Mouse (Mus musculus): ENCODE results near the gene Use1. TPM values are rescaled to one million over a fixed set of nuclear protein-coding genes. Genes with fewer than 3 reads are reported as not detected.

Gene Use1
- total and polyA plus RNA-seq, 3 experiments: 107 to 117 TPM; not detected in 1

DNA sequence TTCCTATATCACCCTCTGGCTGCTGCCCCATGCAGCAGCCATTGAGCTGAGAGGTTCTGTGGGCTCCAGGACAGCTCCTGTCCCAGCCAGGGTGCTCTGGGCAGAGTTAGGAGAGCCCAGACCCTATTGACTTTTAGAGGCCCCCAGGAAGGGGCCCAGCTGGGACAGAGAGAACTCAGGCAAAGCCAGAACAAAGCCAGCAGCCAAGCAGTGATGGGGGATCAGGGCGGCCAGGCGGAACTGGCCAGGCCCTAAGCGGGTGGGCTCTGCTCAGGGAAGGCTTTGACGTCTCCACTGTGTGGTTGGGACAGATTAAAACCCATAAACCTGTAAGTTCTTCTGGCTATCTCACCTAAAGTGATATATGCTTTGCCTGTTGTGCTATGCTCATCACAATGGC, 12.4 kb downstream of the Use1 start:
- H3K4me1 ChIP-seq (ENCODE audit: control insufficient read depth in 1 of 2, insufficient read depth in 2 of 2, low read length in 2 of 2): peaks cover 0 to 8% of the 10 kb centered on the region in 2 experiments; a peak in 2 of 4 replicates
- H3K27ac ChIP-seq (ENCODE audit: control insufficient read depth, low read depth, low read length): no peak overlapping the region
- TF ChIP-seq EP300 (IDR thresholded peaks at IDR 0.05; ENCODE audit: low read depth in 1 of 2, low read length in 2 of 2) (no peak), TCF12 (IDR thresholded peaks at IDR 0.05; ENCODE audit: low read depth, low read length) (no peak), BHLHE40 (IDR thresholded peaks at IDR 0.05; ENCODE audit: borderline replicate concordance, low read depth, low read length) (no peak), E2F4 (IDR thresholded peaks at IDR 0.05; ENCODE audit: borderline replicate concordance, low read depth, low read length) (no peak), KAT2A (conservative IDR thresholded peaks at IDR 0.05; ENCODE audit: low read depth, low read length) (no peak), SIN3A (IDR thresholded peaks at IDR 0.05; ENCODE audit: low read length) (no peak)
- peaks cover 10% of the 10 kb centered on the region for H3K79me2 ChIP-seq (ENCODE audit: control insufficient read depth, insufficient read depth, low read length, poor library complexity)
- H3K36me3 ChIP-seq (ENCODE audit: control insufficient read depth in 1 of 2, insufficient read depth in 2 of 2, low read length in 2 of 2): no peaks in the 10 kb centered on the region; a peak in 1 of 4 replicates
- DNase-seq (ENCODE audit: low read depth, low spot score): no peak
- H3K9ac ChIP-seq (ENCODE audit: control insufficient read depth, low read depth, low read length, poor library complexity, severe bottlenecking): no peak overlapping the region
- no peaks in the 10 kb centered on the region for H3K27me3 ChIP-seq (ENCODE audit: control insufficient read depth in 1 of 2, insufficient read depth in 2 of 2, low read length in 2 of 2)
- H3K4me3 ChIP-seq (ENCODE audit: control insufficient read depth in 1 of 2, insufficient read depth in 1 of 2, low read depth in 2 of 2, low read length in 2 of 2): no peak overlapping the region
- no peaks in the 10 kb centered on the region for H3K9me3 ChIP-seq (replicated peaks; ENCODE audit: insufficient read depth, low read length)

DNA sequence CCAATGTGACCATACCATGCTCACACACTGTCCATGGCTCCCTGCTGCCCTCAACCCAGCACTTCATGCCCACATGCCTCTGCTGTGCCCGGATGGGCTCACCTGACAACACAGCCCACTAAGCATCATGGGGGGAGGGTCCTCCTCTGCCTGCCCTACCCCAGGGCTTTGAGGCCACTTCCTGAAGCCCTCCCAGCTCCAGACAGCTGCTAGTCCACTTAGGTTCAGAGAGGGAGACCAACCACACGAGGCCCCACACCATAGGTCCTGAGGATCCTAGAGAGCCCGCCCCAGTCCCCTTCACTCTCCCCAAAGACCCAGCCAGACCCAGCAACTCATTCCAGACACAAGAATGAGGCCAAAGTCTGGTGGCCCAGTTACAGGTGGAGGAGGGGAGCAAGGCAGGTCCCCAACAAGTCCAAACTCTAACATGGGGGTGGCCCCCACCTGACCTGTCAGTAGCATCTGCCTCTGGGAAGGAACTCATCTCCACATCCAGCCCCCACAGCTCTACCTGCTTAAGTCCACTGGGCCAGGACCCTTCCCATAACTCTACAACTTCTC, 12.9 kb downstream of the Use1 start:
- Histone ChIP-seq H3K27me3 (ENCODE audit: control insufficient read depth in 1 of 2, insufficient read depth in 2 of 2, low read length in 2 of 2) (no peaks in the 10 kb centered on the region), H3K4me3 (ENCODE audit: control insufficient read depth in 1 of 2, insufficient read depth in 1 of 2, low read depth in 2 of 2, low read length in 2 of 2) (no peak overlapping the region), H3K4me1 (ENCODE audit: control insufficient read depth in 1 of 2, insufficient read depth in 2 of 2, low read length in 2 of 2) (peaks cover 0 to 8% of the 10 kb centered on the region in 2 experiments; a peak in 2 of 4 replicates)

DNA sequence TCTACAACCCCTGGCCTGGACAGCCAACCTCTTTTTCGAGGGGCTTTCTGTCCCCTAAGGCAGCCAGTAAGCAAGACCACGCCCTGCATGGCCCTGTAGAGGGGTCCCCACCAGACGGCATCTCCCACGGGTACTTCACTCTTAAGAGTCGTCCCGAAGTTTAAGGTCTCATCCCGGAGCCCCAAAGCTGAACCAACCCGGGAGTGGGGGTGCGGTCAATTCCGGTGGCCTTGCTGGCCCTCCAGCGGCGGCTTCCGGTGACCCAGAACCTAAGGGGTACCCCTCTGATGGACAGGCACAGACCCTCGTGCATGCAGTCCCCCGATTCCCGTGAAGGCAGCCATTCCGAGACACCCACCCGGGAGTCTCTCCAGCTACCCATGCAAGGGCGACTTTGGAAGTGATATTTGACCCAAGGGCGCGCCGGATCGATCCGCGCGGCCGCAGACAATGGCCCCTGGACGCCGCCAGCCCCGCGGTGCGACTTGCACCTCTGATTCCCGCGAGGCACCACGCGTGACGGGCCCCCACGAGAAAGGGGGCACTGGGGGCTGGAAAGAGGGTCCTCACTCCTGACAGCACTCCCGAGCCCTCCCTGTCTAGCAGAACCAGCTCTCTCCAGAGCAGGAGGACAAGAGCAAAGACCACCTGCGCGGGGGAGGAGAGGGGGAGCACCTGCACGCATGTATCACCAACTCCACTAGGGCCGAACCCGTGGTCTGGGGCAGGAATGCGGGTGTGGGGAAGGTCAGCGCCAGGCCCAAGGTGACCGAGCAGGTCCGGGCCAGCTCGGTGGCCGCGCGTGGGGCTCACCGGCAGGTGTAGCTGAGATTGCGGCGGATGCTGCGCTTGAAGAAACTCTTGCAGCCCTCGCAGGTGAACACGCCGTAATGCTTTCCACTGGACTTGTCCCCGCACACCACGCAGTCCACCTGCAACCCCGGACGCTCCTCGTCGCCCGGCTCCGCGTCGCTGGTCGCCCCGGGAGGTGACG, 13.8 kb downstream of the Use1 start:
- H3K27me3 ChIP-seq (ENCODE audit: control insufficient read depth in 1 of 2, insufficient read depth in 2 of 2, low read length in 2 of 2): no peaks in the 10 kb centered on the region
- H3K36me3 ChIP-seq (ENCODE audit: control insufficient read depth in 1 of 2, insufficient read depth in 2 of 2, low read length in 2 of 2): no peaks in the 10 kb centered on the region; a peak in 1 of 4 replicates
- peak overlapping the region; percentile 95 for H3K9ac ChIP-seq (ENCODE audit: control insufficient read depth, low read depth, low read length, poor library complexity, severe bottlenecking)
- peaks cover 10% of the 10 kb centered on the region for H3K79me2 ChIP-seq (ENCODE audit: control insufficient read depth, insufficient read depth, low read length, poor library complexity)
- no peaks in the 10 kb centered on the region for H3K9me3 ChIP-seq (replicated peaks; ENCODE audit: insufficient read depth, low read length)
- TF ChIP-seq HCFC1 (IDR thresholded peaks at IDR 0.05; ENCODE audit: low read depth, low read length) (no peak), BHLHE40 (IDR thresholded peaks at IDR 0.05; ENCODE audit: borderline replicate concordance, low read depth, low read length) (no peak), CHD1 (IDR thresholded peaks at IDR 0.05; ENCODE audit: low read depth, low read length) (no peak), SIN3A (IDR thresholded peaks at IDR 0.05; ENCODE audit: low read length) (no peak), ETS1 (IDR thresholded peaks at IDR 0.05; ENCODE audit: low read depth, low read length) (no peak), ZMIZ1 (IDR thresholded peaks at IDR 0.05; ENCODE audit: low read depth, low read length) (no peak), MEF2A (IDR thresholded peaks at IDR 0.05; ENCODE audit: extremely low read depth, insufficient replicate concordance, low read depth, low read length, poor library complexity, severe bottlenecking) (no peak), POLR2A (IDR thresholded peaks at IDR 0.05; ENCODE audit: control insufficient read depth in 1 of 2, insufficient read depth in 1 of 2, low read depth in 1 of 2, low read length in 2 of 2, poor library complexity in 1 of 2) (no peak), NRF1 (IDR thresholded peaks at IDR 0.05; ENCODE audit: insufficient read depth, low read depth, low read length, poor library complexity, severe bottlenecking) (no peak), TBP (IDR thresholded peaks at IDR 0.05; ENCODE audit: low read depth, low read length) (no peak), MAFK (IDR thresholded peaks at IDR 0.05; ENCODE audit: borderline replicate concordance, low read depth, low read length) (no peak)
- H3K4me1 ChIP-seq (ENCODE audit: control insufficient read depth in 1 of 2, insufficient read depth in 2 of 2, low read length in 2 of 2): peaks cover 0 to 8% of the 10 kb centered on the region in 2 experiments; a peak in 2 of 4 replicates
- H3K27ac ChIP-seq (ENCODE audit: control insufficient read depth, low read depth, low read length): no peak overlapping the region
- no peak for DNase-seq (ENCODE audit: low read depth, low spot score)
- H3K4me3 ChIP-seq (ENCODE audit: control insufficient read depth in 1 of 2, insufficient read depth in 1 of 2, low read depth in 2 of 2, low read length in 2 of 2): peak overlapping the region; percentile 84 to 90

More for the DNA sequence above, 12.9 kb downstream of the Use1 start:
- H3K27ac ChIP-seq (ENCODE audit: control insufficient read depth, low read depth, low read length): no peak overlapping the region
- TF ChIP-seq TAL1 (IDR thresholded peaks at IDR 0.05; ENCODE audit: low read length) (no peak), POLR2A (IDR thresholded peaks at IDR 0.05; ENCODE audit: control insufficient read depth in 1 of 2, insufficient read depth in 1 of 2, low read depth in 1 of 2, low read length in 2 of 2, poor library complexity in 1 of 2) (no peak), TBP (IDR thresholded peaks at IDR 0.05; ENCODE audit: low read depth, low read length) (no peak), MYC (IDR thresholded peaks at IDR 0.05; ENCODE audit: low read depth, low read length) (no peak), ZMIZ1 (IDR thresholded peaks at IDR 0.05; ENCODE audit: low read depth, low read length) (no peak), SMC3 (IDR thresholded peaks at IDR 0.05; ENCODE audit: low read depth, low read length) (no peak), ZKSCAN1 (IDR thresholded peaks at IDR 0.05; ENCODE audit: low read depth, low read length) (no peak), ZNF384 (IDR thresholded peaks at IDR 0.05; ENCODE audit: low read depth, low read length) (no peak), ELF1 (IDR thresholded peaks at IDR 0.05; ENCODE audit: low read depth, low read length) (no peak)
- DNase-seq (ENCODE audit: low read depth, low spot score): no peak
- no peaks in the 10 kb centered on the region for H3K9me3 ChIP-seq (replicated peaks; ENCODE audit: insufficient read depth, low read length)
- H3K79me2 ChIP-seq (ENCODE audit: control insufficient read depth, insufficient read depth, low read length, poor library complexity): peaks cover 10% of the 10 kb centered on the region
- H3K36me3 ChIP-seq (ENCODE audit: control insufficient read depth in 1 of 2, insufficient read depth in 2 of 2, low read length in 2 of 2): no peaks in the 10 kb centered on the region; a peak in 1 of 4 replicates
- H3K9ac ChIP-seq (ENCODE audit: control insufficient read depth, low read depth, low read length, poor library complexity, severe bottlenecking): no peak overlapping the region

All from MEL (cell line).